ENCODE assay signal across 21 mouse cellular contexts in the genomic region with DNA sequence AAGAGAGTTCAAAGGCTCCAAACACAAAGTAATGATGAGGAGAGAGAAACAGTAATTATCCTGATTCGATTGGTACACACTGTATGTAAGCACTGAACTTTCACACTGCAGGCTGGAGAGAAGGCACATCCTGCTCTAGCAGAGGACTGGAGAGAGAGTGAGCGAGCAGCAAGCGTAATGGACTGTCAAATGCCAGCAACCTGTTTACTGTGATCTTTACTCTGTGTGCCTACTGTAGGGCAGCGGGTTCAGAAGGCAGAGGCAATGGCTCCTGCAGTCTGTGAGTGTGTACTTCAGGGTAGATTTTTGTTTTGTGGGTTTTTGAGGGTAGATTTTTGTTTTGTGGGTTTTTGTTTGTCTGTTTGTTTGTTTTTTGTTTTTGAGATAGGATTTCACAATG. TPM values are rescaled to one million over a fixed set of nuclear protein-coding genes. Genes with fewer than 3 reads are reported as not detected.
DNase-seq lines count a peak whose midpoint lies in the region; ATAC-seq and TF ChIP-seq lines count a peak whose summit lies in the region.
"Had no signal": no experiment of that assay in that cellular context is flagged by ENCODE, and none has a peak within 500 bp of the region (broad histone marks: within the 10 kb centered on the region; RNA-seq: fewer than 3 reads in every experiment).

No protein-coding gene starts in this region.

- no peak for TF ChIP-seq EP300 in stomach, postnatal 0 days (optimal IDR thresholded peaks at IDR 0.05)

- no peak overlapping the region for H3K4me2 ChIP-seq in intestine, embryonic 14.5 days (ENCODE audit: low read length)
- H3K4me2 ChIP-seq in intestine, embryonic 16.5 days (ENCODE audit: low read depth, low read length), result no peak overlapping the region
- no peak overlapping the region for H3K4me2 ChIP-seq in stomach, embryonic 16.5 days (ENCODE audit: low read depth, low read length)
- H3K4me2 ChIP-seq in stomach, postnatal 0 days (replicated peaks; ENCODE audit: low read depth), result no peak overlapping the region
- H3K4me2 ChIP-seq: heart, embryonic 11.5 days; heart, embryonic 15.5 days; hindbrain, embryonic 13.5 days had no signal

- no peaks in the 10 kb centered on the region for H3K36me3 ChIP-seq in intestine, embryonic 14.5 days (ENCODE audit: control insufficient read depth, insufficient read depth, low read length)
- no peaks in the 10 kb centered on the region for H3K36me3 ChIP-seq in intestine, embryonic 16.5 days (ENCODE audit: control insufficient read depth, insufficient read depth, low read length)
- H3K36me3 ChIP-seq in liver, adult 2 months (ENCODE audit: control insufficient read depth, insufficient read depth, low read length), result no peaks in the 10 kb centered on the region
- no peaks in the 10 kb centered on the region for H3K36me3 ChIP-seq in stomach, embryonic 16.5 days (ENCODE audit: control insufficient read depth, insufficient read depth, low read length)
- no peaks in the 10 kb centered on the region for H3K36me3 ChIP-seq in stomach, postnatal 0 days (ENCODE audit: control insufficient read depth, insufficient read depth, low read length)
- H3K36me3 ChIP-seq: heart, embryonic 15.5 days; hindbrain, embryonic 13.5 days had no signal

- 59% methylated on average over 4 of the region's 4 CpGs for WGBS in intestine, embryonic 14.5 days
- 69% methylated on average over 4 of the region's 4 CpGs for whole genome bisulfite sequencing in intestine, embryonic 16.5 days
- WGBS in liver, adult 2 months, result 20% methylated on average over 4 of the region's 4 CpGs
- 70% methylated on average over 4 of the region's 4 CpGs for WGBS in stomach, embryonic 16.5 days
- WGBS in stomach, postnatal 0 days, result 56% methylated on average over 4 of the region's 4 CpGs

- H3K9me3 ChIP-seq in intestine, embryonic 14.5 days (ENCODE audit: control insufficient read depth, low read length), result no peaks in the 10 kb centered on the region
- H3K9me3 ChIP-seq in intestine, embryonic 16.5 days (ENCODE audit: control insufficient read depth, low read length), result no peaks in the 10 kb centered on the region
- peaks cover 4% of the 10 kb centered on the region; the same call in 1 of the 2 replicates for H3K9me3 ChIP-seq in stomach, embryonic 16.5 days (replicated peaks; ENCODE audit: control insufficient read depth, low read length)
- no peaks in the 10 kb centered on the region for H3K9me3 ChIP-seq in stomach, postnatal 0 days (ENCODE audit: control insufficient read depth, low read length)
- H3K9me3 ChIP-seq: heart, embryonic 15.5 days; hindbrain, embryonic 13.5 days had no signal

- H3K27ac ChIP-seq in intestine, embryonic 14.5 days (ENCODE audit: low read depth), result 0 out of 2 replicates have a peak overlapping the region, but pooled peaks have one; percentile 25
- no peak overlapping the region for H3K27ac ChIP-seq in intestine, embryonic 16.5 days (ENCODE audit: low read length)
- no peak overlapping the region for H3K27ac ChIP-seq in liver, adult 2 months (replicated peaks; ENCODE audit: insufficient read depth, low read depth, low read length)
- H3K27ac ChIP-seq in stomach, embryonic 16.5 days (ENCODE audit: low read length), result no peak overlapping the region
- no peak overlapping the region for H3K27ac ChIP-seq in stomach, postnatal 0 days (replicated peaks)
- H3K27ac ChIP-seq: heart, adult 2 months; heart, embryonic 15.5 days; hindbrain, embryonic 13.5 days had no signal

- no peaks in the 10 kb centered on the region for H3K79me2 ChIP-seq in liver, adult 2 months (ENCODE audit: control insufficient read depth, insufficient read depth, low read length)

- H3K27me3 ChIP-seq in intestine, embryonic 14.5 days (replicated peaks; ENCODE audit: control insufficient read depth, insufficient read depth, low read length), result no peaks in the 10 kb centered on the region
- H3K27me3 ChIP-seq in intestine, embryonic 16.5 days (replicated peaks; ENCODE audit: control insufficient read depth, insufficient read depth, low read length), result no peaks in the 10 kb centered on the region
- no peaks in the 10 kb centered on the region for H3K27me3 ChIP-seq in liver, adult 2 months (ENCODE audit: control insufficient read depth, insufficient read depth, low read length)
- H3K27me3 ChIP-seq in stomach, embryonic 16.5 days (ENCODE audit: control insufficient read depth, insufficient read depth, low read length), result no peaks in the 10 kb centered on the region
- no peaks in the 10 kb centered on the region for H3K27me3 ChIP-seq in stomach, postnatal 0 days (ENCODE audit: control insufficient read depth, insufficient read depth, low read length)
- H3K27me3 ChIP-seq: heart, embryonic 15.5 days; hindbrain, embryonic 13.5 days had no signal

- TF ChIP-seq CTCF in liver, adult 2 months (IDR thresholded peaks at IDR 0.05; ENCODE audit: low read depth, low read length), result no peak
- no peak for TF ChIP-seq CTCF in stomach, postnatal 0 days (IDR thresholded peaks at IDR 0.05; ENCODE audit: low read depth)

- no peak overlapping the region for H3K4me3 ChIP-seq in intestine, embryonic 14.5 days (ENCODE audit: low read depth, low read length)
- H3K4me3 ChIP-seq in intestine, embryonic 16.5 days (ENCODE audit: low read length), result no peak overlapping the region
- no peak overlapping the region for H3K4me3 ChIP-seq in liver, adult 2 months (ENCODE audit: insufficient read depth, low read depth, low read length)
- H3K4me3 ChIP-seq in stomach, embryonic 16.5 days (replicated peaks; ENCODE audit: low read length), result no peak overlapping the region
- H3K4me3 ChIP-seq in stomach, postnatal 0 days (ENCODE audit: low read depth, low read length), result no peak overlapping the region
- H3K4me3 ChIP-seq: heart, adult 2 months; heart, embryonic 15.5 days; hindbrain, embryonic 13.5 days had no signal

- no peak overlapping the region for H3K9ac ChIP-seq in intestine, embryonic 14.5 days (ENCODE audit: low read length)
- no peak overlapping the region for H3K9ac ChIP-seq in intestine, embryonic 16.5 days (ENCODE audit: low read depth, low read length)
- no peak overlapping the region for H3K9ac ChIP-seq in liver, adult 2 months (ENCODE audit: low read depth, low read length)
- H3K9ac ChIP-seq in stomach, embryonic 16.5 days (ENCODE audit: low read length), result no peak overlapping the region
- no peak overlapping the region for H3K9ac ChIP-seq in stomach, postnatal 0 days (ENCODE audit: low read length)
- H3K9ac ChIP-seq: heart, embryonic 15.5 days; hindbrain, embryonic 13.5 days had no signal

- ATAC-seq in intestine, embryonic 14.5 days (replicated peaks; ENCODE audit: low FRiP score, low TSS enrichment, low read depth), result no peak
- no peak for ATAC-seq in intestine, embryonic 16.5 days
- ATAC-seq in stomach, embryonic 16.5 days (ENCODE audit: insufficient read depth, low FRiP score), result 0 out of 2 replicates have a peak, but pooled peaks have one; percentile 9
- ATAC-seq in stomach, postnatal 0 days (ENCODE audit: low FRiP score, low TSS enrichment), result no peak; the same call in 1 of the 2 replicates
- ATAC-seq: forebrain, embryonic 16.5 days had no signal

- 0 out of 2 replicates have a peak, but pooled peaks cover 3% of the 10 kb centered on the region for H3K4me1 ChIP-seq in intestine, embryonic 14.5 days (replicated peaks; ENCODE audit: control insufficient read depth, insufficient read depth, low read length)
- no peaks in the 10 kb centered on the region for H3K4me1 ChIP-seq in intestine, embryonic 16.5 days (ENCODE audit: control insufficient read depth, insufficient read depth, low read length)
- H3K4me1 ChIP-seq in liver, adult 2 months (ENCODE audit: control insufficient read depth, insufficient read depth, low read length), result peaks cover 5% of the 10 kb centered on the region; the same call in 1 of the 2 replicates
- no peaks in the 10 kb centered on the region for H3K4me1 ChIP-seq in stomach, embryonic 16.5 days (ENCODE audit: control insufficient read depth, insufficient read depth, low read length)
- H3K4me1 ChIP-seq in stomach, postnatal 0 days (replicated peaks; ENCODE audit: control insufficient read depth, insufficient read depth), result no peaks in the 10 kb centered on the region

- TF ChIP-seq POLR2A in liver, adult 2 months (IDR thresholded peaks at IDR 0.05; ENCODE audit: extremely low read depth, insufficient read depth, low read length), result no peak

- no peak for DNase-seq in intestine, embryonic 14.5 days (ENCODE audit: low spot score)
- DNase-seq in liver, adult 2 months (ENCODE audit: extremely low read depth, low read depth, low spot score), result peak; percentile 94
- no peak for DNase-seq in liver
- no peak for DNase-seq in stomach, postnatal 0 days (ENCODE audit: low spot score)
- no peak for DNase-seq in gastrocnemius, postnatal 10 days
- DNase-seq: adrenal gland, postnatal 14 days; cerebellum, adult 11-12 months; cerebellum, adult 9-10 months; cerebellum, postnatal 25 days; gastrocnemius, postnatal 14 days; heart, adult 2 months; heart, postnatal 14 days had no signal

RNA-seq across cellular contexts. Expression of a gene that starts 49.9 kb away (rescaled TPM):
- not detected in 2 replicates for polyA plus RNA-seq in intestine, embryonic 14.5 days (2014; fragmentation: Nextera tagmentation; extraction: Ambion mirVana)
- not detected in 2 replicates for polyA plus RNA-seq in intestine, embryonic 16.5 days (2015; fragmentation: Nextera tagmentation; extraction: Ambion mirVana)
- total RNA-seq in liver, adult 2 months (2014; rRNA removed), result not detected in 2 replicates
- not detected in 2 replicates for polyA plus RNA-seq in liver, adult 2 months (2012; rRNA removed)
- polyA plus RNA-seq in stomach, embryonic 16.5 days (2015; fragmentation: Nextera tagmentation; extraction: Ambion mirVana), result not detected in 2 replicates
- not detected in 2 replicates for polyA plus RNA-seq in stomach, postnatal 0 days (2015; fragmentation: Nextera tagmentation; extraction: Ambion mirVana)
- under 1 TPM in 1 of 2 experiments, not detected in 1; 0.09 TPM for total RNA-seq in gastrocnemius, postnatal 10 days (2021)
- total RNA-seq: adrenal gland, postnatal 14 days; heart, postnatal 14 days; hematopoietic stem cell, adult 5-6 weeks; MEL had no signal
- polyA plus RNA-seq: C2C12; heart, embryonic 11.5 days; heart, embryonic 15.5 days had no signal
